Mouse (Mus musculus) Patski (cell line): ENCODE results near the gene Hoxb9. TPM values are rescaled to one million over a fixed set of nuclear protein-coding genes. Genes with fewer than 3 reads are reported as not detected.

Experiments used
- ATAC-seq: fragments of 100-300 bp; one replicate; pipeline ENCODE4 v1.8.0; 2021
- CTCF ChIA-PET: fragments of 350-600 bp; sonication (Branson Sonifier 250); formaldehyde crosslinking; loops from one replicate; lab custom pipeline; 2022; ENCODE audit warnings: inconsistent platforms; lab: Charles Lee
- POLR2A ChIA-PET: fragments of 350-600 bp; sonication (Branson Sonifier 250); formaldehyde crosslinking; loops from one replicate; lab custom pipeline; 2022; ENCODE audit warnings: antibody characterized with exemption, inconsistent platforms; lab: Charles Lee
- DNase-seq: peaks from one replicate; pipeline ENCODE4 v3.0.0-alpha.2; 2011; ENCODE audit warnings: low read depth, low spot score
- H3K27me3 ChIP-seq: fragments of 371-371 bp; one replicate; pipeline ENCODE4 v1.5.1; 2021
- CTCF ChIP-seq: fragments of 100-300 bp; IDR thresholded peaks from one replicate; pipeline ENCODE4 v1.5.1; 2021
- in situ Hi-C: fragments of 300-500 bp; cut with MboI; formaldehyde crosslinking; loops from 3 replicates; pipeline ENCODE4 v1.11.1; 2018; ENCODE audit warnings: low pct_unique_long_range_greater_than_20kb, mixed read lengths
- polyA plus RNA-seq: library from polyadenylated mRNA; unstranded; gene quantifications from one replicate; pipeline ENCODE4 v1.2.3, GENCODE M21; 2021

Gene Hoxb9
- polyA plus RNA-seq, 1 experiment from 2014 or later, result 111 TPM

DNA sequence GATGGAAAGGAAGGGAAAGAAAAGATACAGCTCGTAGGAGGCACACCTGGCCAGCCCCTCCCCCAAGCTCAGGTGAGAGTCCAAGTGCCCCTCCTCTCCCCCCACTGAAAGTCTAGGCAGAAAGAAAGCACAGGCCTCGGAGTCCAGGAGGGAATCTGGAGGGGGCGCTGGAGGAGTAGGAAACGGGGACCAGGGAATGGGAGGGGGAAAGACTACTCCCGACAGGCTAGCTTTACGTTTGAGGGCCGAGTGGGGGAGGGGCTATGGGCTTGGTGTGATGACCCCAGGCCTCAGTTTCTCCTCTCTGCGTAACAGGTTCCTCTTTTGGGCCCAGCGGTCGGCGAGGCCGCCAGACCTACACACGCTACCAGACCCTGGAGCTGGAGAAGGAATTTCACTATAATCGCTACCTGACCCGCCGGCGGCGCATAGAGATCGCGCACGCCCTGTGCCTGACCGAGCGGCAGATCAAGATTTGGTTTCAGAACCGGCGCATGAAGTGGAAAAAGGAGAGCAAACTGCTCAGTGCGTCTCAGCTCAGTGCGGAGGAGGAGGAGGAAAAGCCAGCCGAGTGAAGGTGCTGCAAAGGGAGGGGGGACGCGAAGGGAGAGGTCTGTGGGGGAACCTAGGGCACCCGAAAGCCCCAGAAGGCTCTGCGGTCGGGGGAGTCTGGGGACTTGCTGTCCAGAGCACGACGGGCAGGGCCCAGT is 29.3 kb downstream of the Hoxb9 start:
- TF ChIP-seq CTCF, result no peak
- ChIA-PET CTCF (interaction anchor here (2.3 to 21.6 kb wide), 2 partner anchors 15 to 22 kb away, joined by 6 to 215 read pairs; partner anchors contain the start of gene Hoxb8), POLR2A (interaction anchor here (0.9 to 42.9 kb wide), 10 partner anchors 2 to 439 kb away, joined by 3 to 1274 read pairs (median 4); partner anchors contain the start of genes Hoxb4, Hoxb5, Hoxb6 and Hoxb7)
- DNase-seq (no peak), ATAC-seq (no peak)
- in situ Hi-C loops, result loop anchor here (5.0 to 10.0 kb wide), 5 partner anchors 114 to 562 kb away; no protein-coding TSS in a partner anchor
- no peaks in the 10 kb centered on the region for H3K27me3 ChIP-seq

DNA sequence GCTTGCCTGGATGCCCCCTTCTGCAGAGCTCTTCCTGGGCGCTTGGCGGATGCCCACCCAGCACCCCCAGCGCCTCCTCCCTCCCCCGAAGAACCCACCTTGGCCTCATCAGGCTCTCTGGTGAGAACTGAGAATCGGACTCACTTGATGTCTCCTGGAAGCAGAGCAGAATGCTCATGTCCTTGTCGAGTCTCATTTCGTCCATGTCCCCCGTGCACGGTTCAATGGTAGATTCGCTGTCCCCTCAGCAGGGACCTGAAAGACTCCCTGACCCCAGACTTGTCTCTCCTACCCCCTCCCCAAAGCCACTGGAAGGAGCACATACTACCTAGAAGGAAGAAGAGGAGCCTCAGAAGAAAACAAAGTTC is 29.8 kb downstream of the Hoxb9 start:
- ATAC-seq, result no peak
- no peak for DNase-seq
- CTCF ChIA-PET, result interaction anchor here (1.9 to 21.6 kb wide), 3 partner anchors 15 to 54 kb away, joined by 5 to 215 read pairs (median 6); partner anchors contain the start of gene Hoxb8
- no peaks in the 10 kb centered on the region for H3K27me3 ChIP-seq
- POLR2A ChIA-PET, result interaction anchor here (0.5 to 42.9 kb wide), 8 partner anchors 1 to 438 kb away, joined by 3 to 1274 read pairs (median 5); partner anchors contain the start of genes Hoxb4, Hoxb5, Hoxb6 and Hoxb7
- no peak for TF ChIP-seq CTCF
- in situ Hi-C loops, result loop anchor here (5.0 to 10.0 kb wide), 5 partner anchors 114 to 561 kb away; no protein-coding TSS in a partner anchor

- ChIA-PET POLR2A (interaction anchor here (0.6 to 42.9 kb wide), 14 partner anchors 0 to 330 kb away, joined by 3 to 1274 read pairs (median 4); partner anchors contain the start of genes Hoxb4, Hoxb5, Hoxb6 and Hoxb7), CTCF (interaction anchor here (0.7 to 21.6 kb wide), 6 partner anchors 9 to 319 kb away, joined by 3 to 215 read pairs (median 6); partner anchors contain the start of gene Hoxb8)
- no peak for ATAC-seq
- no peak for TF ChIP-seq CTCF
- no peak for DNase-seq
- in situ Hi-C loops, result loop anchor here (5.0 to 10.0 kb wide), 5 partner anchors 113 to 560 kb away; no protein-coding TSS in a partner anchor
- no peaks in the 10 kb centered on the region for H3K27me3 ChIP-seq
These were observed 30.6 kb downstream of the Hoxb9 start for GRCm38 (mm10) chr11:96301837-96302236.

GRCm38 (mm10) chr11:96302381-96303150 is 31.3 kb downstream of the Hoxb9 start:
- ChIA-PET CTCF (interaction anchor here (0.7 to 21.6 kb wide), 11 partner anchors 9 to 318 kb away, joined by 3 to 215 read pairs (median 6); partner anchors contain the start of genes Hoxb6 and Hoxb8), POLR2A (interaction anchor here (0.6 to 42.9 kb wide), 15 partner anchors 0 to 437 kb away, joined by 3 to 1274 read pairs (median 4); partner anchors contain the start of genes Hoxb3, Hoxb4, Hoxb5 and Hoxb6)
- DNase-seq, result no peak
- in situ Hi-C loops, result loop anchor here (5.0 to 10.0 kb wide), 5 partner anchors 112 to 560 kb away; no protein-coding TSS in a partner anchor
- no peak for ATAC-seq
- no peaks in the 10 kb centered on the region for H3K27me3 ChIP-seq
- no peak for TF ChIP-seq CTCF

- DNase-seq, result peak; percentile 87
- CTCF ChIA-PET, result interaction anchor here (0.7 to 21.6 kb wide), 14 partner anchors 8 to 317 kb away, joined by 3 to 215 read pairs (median 6); partner anchors contain the start of genes Hoxb3, Hoxb6 and Hoxb8
These were observed 32.2 kb downstream of the Hoxb9 start, which contains the start of gene Hoxb5 for GRCm38 (mm10) chr11:96303151-96304099. Gene Hoxb5 (plus strand): TSS chr11:96303336.

DNA sequence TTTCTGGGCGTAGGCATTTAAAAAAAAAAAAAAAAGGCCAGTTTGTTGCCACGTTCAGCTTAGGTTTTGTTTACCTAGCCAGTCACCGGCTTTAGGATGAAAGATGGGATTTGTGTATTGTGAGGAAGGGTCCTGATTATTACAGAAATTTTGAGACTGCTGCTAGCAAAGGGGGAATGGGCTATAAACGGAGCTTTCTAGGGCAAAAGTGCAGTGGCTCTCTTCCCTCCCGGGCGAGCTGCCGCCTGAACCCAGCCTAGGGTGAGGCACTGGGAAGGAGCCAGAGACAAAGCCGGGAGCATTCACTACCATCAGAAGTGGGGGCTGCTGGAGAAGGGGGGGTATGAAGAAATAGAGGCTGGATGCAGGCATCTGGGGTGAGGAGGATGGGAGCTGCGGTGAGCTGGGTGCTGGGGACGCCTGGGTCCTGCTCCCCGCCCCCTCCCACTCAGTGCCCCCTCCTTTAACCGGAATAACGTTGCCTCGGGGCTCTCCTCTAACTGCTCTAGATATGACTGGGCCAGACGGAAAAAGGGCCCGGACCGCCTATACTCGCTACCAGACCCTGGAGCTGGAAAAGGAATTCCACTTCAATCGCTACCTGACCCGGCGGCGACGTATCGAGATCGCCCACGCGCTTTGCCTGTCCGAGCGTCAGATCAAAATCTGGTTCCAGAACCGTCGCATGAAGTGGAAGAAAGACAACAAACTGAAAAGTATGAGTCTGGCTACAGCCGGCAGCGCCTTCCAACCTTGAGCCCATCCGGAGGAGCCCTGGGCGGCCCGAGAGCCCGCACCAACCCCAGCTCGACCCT is 33.3 kb downstream of the Hoxb9 start:
- TF ChIP-seq CTCF, result no peak
- in situ Hi-C loops, result loop anchor here (5.0 to 10.0 kb wide), 5 partner anchors 110 to 558 kb away; no protein-coding TSS in a partner anchor
- no peak for DNase-seq
- POLR2A ChIA-PET, result interaction anchor here (0.7 to 42.9 kb wide), 18 partner anchors 2 to 558 kb away, joined by 3 to 1274 read pairs (median 8); partner anchors contain the start of genes Hoxb2, Hoxb3, Hoxb4 and Hoxb5
- H3K27me3 ChIP-seq, result no peaks in the 10 kb centered on the region
- CTCF ChIA-PET, result interaction anchor here (0.7 to 21.6 kb wide), 9 partner anchors 9 to 316 kb away, joined by 3 to 215 read pairs (median 7); partner anchors contain the start of genes Hoxb3, Hoxb6 and Hoxb8
- no peak for ATAC-seq

More at GRCm38 (mm10) chr11:96303151-96304099, 32.2 kb downstream of the Hoxb9 start, which contains the start of gene Hoxb5:
- no peak for TF ChIP-seq CTCF
- no peaks in the 10 kb centered on the region for H3K27me3 ChIP-seq
- in situ Hi-C loops, result loop anchor here (5.0 to 10.0 kb wide), 5 partner anchors 111 to 559 kb away; no protein-coding TSS in a partner anchor
- POLR2A ChIA-PET, result interaction anchor here (0.8 to 42.9 kb wide), 12 partner anchors 1 to 434 kb away, joined by 3 to 1274 read pairs (median 14); partner anchors contain the start of genes Hoxb3, Hoxb4, Hoxb5 and Hoxb6
- no peak for ATAC-seq

DNA sequence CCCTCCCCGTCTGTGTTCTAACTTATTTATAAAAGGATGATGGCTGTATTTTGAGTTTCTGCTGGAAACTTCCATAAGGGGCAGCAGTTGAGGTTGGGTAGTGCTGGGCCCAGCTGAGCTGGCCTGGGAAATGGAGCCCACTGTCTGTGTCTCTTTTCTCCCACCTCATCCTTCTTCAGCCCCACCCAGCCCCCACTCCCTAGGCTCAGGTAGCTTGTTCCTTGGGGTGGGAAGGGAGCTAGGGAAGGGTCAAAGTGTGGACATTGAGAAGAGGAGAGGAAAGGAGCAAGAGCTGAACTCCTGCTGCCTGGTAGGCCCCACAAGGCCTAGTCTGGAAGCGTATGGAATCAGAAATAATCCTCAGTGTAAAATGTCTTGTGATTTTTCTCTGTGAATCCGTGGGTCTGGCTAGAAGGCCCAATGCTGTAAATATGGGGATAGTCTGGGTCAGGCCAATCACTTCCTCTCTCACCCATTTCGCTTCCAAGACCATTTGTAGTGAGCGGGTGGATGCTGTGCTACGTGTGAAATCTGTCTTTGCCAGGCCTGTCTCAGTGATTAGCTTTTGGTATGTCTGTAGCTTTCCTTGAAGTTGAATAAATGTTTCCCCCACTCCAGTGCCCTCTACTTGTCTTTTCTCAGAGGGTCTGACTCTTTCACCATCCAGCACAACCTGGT is 34.4 kb downstream of the Hoxb9 start:
- DNase-seq (no peak), ATAC-seq (no peak)
- ChIA-PET CTCF (interaction anchor here (2.0 to 21.6 kb wide), 6 partner anchors 10 to 315 kb away, joined by 5 to 215 read pairs (median 13); partner anchors contain the start of genes Hoxb3 and Hoxb8), POLR2A (interaction anchor here (0.8 to 42.9 kb wide), 16 partner anchors 4 to 557 kb away, joined by 3 to 1274 read pairs (median 7); partner anchors contain the start of genes Hoxb2, Hoxb3, Hoxb4 and Hoxb5)
- in situ Hi-C loops, result loop anchor here (10.0 kb wide), 2 partner anchors 109 to 369 kb away; no protein-coding TSS in a partner anchor
- no peaks in the 10 kb centered on the region for H3K27me3 ChIP-seq
- no peak for TF ChIP-seq CTCF
